Mouse (Mus musculus): ENCODE data around the gene Mapk11. TPM values are rescaled to one million over a fixed set of nuclear protein-coding genes. Genes with fewer than 3 reads are reported as not detected.

The Mapk11 gene
- polyA plus RNA-seq, 1 experiment from 2014 or later: 1.9 TPM

- ATAC-seq: no peak
- Histone ChIP-seq H3K27ac (ENCODE audit: low read depth, low read length) (no peak overlapping the region), H3K27me3 (replicated peaks; ENCODE audit: control insufficient read depth, insufficient read depth, low read length) (no peaks in the 10 kb centered on the region), H3K4me1 (replicated peaks; ENCODE audit: control insufficient read depth, insufficient read depth, low read length) (peaks cover 5% of the 10 kb centered on the region; the same call in 1 of the 2 replicates), H3K4me2 (replicated peaks; ENCODE audit: low read depth) (no peak overlapping the region), H3K9me3 (ENCODE audit: control insufficient read depth) (no peaks in the 10 kb centered on the region), H3K4me3 (ENCODE audit: low read depth, low read length) (no peak overlapping the region), H3K9ac (ENCODE audit: low read depth, low read length) (no peak overlapping the region), H3K36me3 (ENCODE audit: control insufficient read depth, insufficient read depth) (peaks cover 36% of the 10 kb centered on the region)
- TF ChIP-seq CTCF (IDR thresholded peaks at IDR 0.05; ENCODE audit: low read depth): peak; percentile 59
These were observed 31.4 kb downstream of the Mapk11 start for GRCm38 (mm10) chr15:89118007-89118406.

- Histone ChIP-seq H3K4me3 (ENCODE audit: low read depth, low read length) (no peak overlapping the region), H3K27me3 (replicated peaks; ENCODE audit: control insufficient read depth, insufficient read depth, low read length) (no peaks in the 10 kb centered on the region), H3K9me3 (ENCODE audit: control insufficient read depth) (no peaks in the 10 kb centered on the region), H3K4me1 (replicated peaks; ENCODE audit: control insufficient read depth, insufficient read depth, low read length) (no peaks in the 10 kb centered on the region), H3K4me2 (replicated peaks; ENCODE audit: low read depth) (no peak overlapping the region), H3K9ac (ENCODE audit: low read depth, low read length) (no peak overlapping the region), H3K36me3 (ENCODE audit: control insufficient read depth, insufficient read depth) (peaks cover 79% of the 10 kb centered on the region), H3K27ac (ENCODE audit: low read depth, low read length) (no peak overlapping the region)
- 63% methylated on average over 9 of the region's 9 CpGs for WGBS
- TF ChIP-seq CTCF (IDR thresholded peaks at IDR 0.05; ENCODE audit: low read depth): peak; percentile 42
- no peak for ATAC-seq
These were observed 39.3 kb downstream of the Mapk11 start for GRCm38 (mm10) chr15:89110147-89110546.

- H3K4me1 ChIP-seq (replicated peaks; ENCODE audit: control insufficient read depth, insufficient read depth, low read length): no peaks in the 10 kb centered on the region
- 90% methylated on average over 1 of the region's 1 CpGs for WGBS
- ATAC-seq: no peak
- H3K4me2 ChIP-seq (replicated peaks; ENCODE audit: low read depth): no peak overlapping the region
- no peak overlapping the region for H3K4me3 ChIP-seq (ENCODE audit: low read depth, low read length)
- no peak overlapping the region for H3K9ac ChIP-seq (ENCODE audit: low read depth, low read length)
- no peak for TF ChIP-seq CTCF (IDR thresholded peaks at IDR 0.05; ENCODE audit: low read depth)
- H3K9me3 ChIP-seq (ENCODE audit: control insufficient read depth): no peaks in the 10 kb centered on the region
- no peaks in the 10 kb centered on the region for H3K27me3 ChIP-seq (replicated peaks; ENCODE audit: control insufficient read depth, insufficient read depth, low read length)
- peaks cover 90% of the 10 kb centered on the region for H3K36me3 ChIP-seq (ENCODE audit: control insufficient read depth, insufficient read depth)
- H3K27ac ChIP-seq (ENCODE audit: low read depth, low read length): no peak overlapping the region
These were observed 42.5 kb downstream of the Mapk11 start for GRCm38 (mm10) chr15:89106976-89107375.

- ATAC-seq: no peak
- Histone ChIP-seq H3K4me3 (ENCODE audit: low read depth, low read length) (no peak overlapping the region), H3K36me3 (ENCODE audit: control insufficient read depth, insufficient read depth) (peaks cover 91% of the 10 kb centered on the region), H3K27me3 (replicated peaks; ENCODE audit: control insufficient read depth, insufficient read depth, low read length) (no peaks in the 10 kb centered on the region), H3K9ac (ENCODE audit: low read depth, low read length) (no peak overlapping the region), H3K9me3 (ENCODE audit: control insufficient read depth) (no peaks in the 10 kb centered on the region), H3K4me1 (replicated peaks; ENCODE audit: control insufficient read depth, insufficient read depth, low read length) (no peaks in the 10 kb centered on the region), H3K4me2 (replicated peaks; ENCODE audit: low read depth) (no peak overlapping the region), H3K27ac (ENCODE audit: low read depth, low read length) (no peak overlapping the region)
- 89% methylated on average over 13 of the region's 13 CpGs for WGBS
- TF ChIP-seq CTCF (IDR thresholded peaks at IDR 0.05; ENCODE audit: low read depth): no peak
These were observed 43.4 kb downstream of the Mapk11 start for GRCm38 (mm10) chr15:89106073-89106472.

- no peaks in the 10 kb centered on the region for H3K27me3 ChIP-seq (replicated peaks; ENCODE audit: control insufficient read depth, insufficient read depth, low read length)
- H3K9me3 ChIP-seq (ENCODE audit: control insufficient read depth): no peaks in the 10 kb centered on the region
- no peak overlapping the region for H3K27ac ChIP-seq (ENCODE audit: low read depth, low read length)
- ATAC-seq: no peak
- no peak for TF ChIP-seq CTCF (IDR thresholded peaks at IDR 0.05; ENCODE audit: low read depth)
- no peak overlapping the region for H3K4me3 ChIP-seq (ENCODE audit: low read depth, low read length)
- H3K4me1 ChIP-seq (replicated peaks; ENCODE audit: control insufficient read depth, insufficient read depth, low read length): no peaks in the 10 kb centered on the region
- peaks cover 93% of the 10 kb centered on the region for H3K36me3 ChIP-seq (ENCODE audit: control insufficient read depth, insufficient read depth)
- H3K9ac ChIP-seq (ENCODE audit: low read depth, low read length): no peak overlapping the region
- H3K4me2 ChIP-seq (replicated peaks; ENCODE audit: low read depth): no peak overlapping the region
- WGBS: 93% methylated on average over 8 of the region's 8 CpGs
These were observed 45.0 kb downstream of the Mapk11 start for GRCm38 (mm10) chr15:89104425-89104824.

- 88% methylated on average over 10 of the region's 10 CpGs for WGBS
- Histone ChIP-seq H3K36me3 (ENCODE audit: control insufficient read depth, insufficient read depth) (peaks cover 93% of the 10 kb centered on the region), H3K9me3 (ENCODE audit: control insufficient read depth) (no peaks in the 10 kb centered on the region), H3K9ac (ENCODE audit: low read depth, low read length) (no peak overlapping the region), H3K27me3 (replicated peaks; ENCODE audit: control insufficient read depth, insufficient read depth, low read length) (no peaks in the 10 kb centered on the region), H3K4me1 (replicated peaks; ENCODE audit: control insufficient read depth, insufficient read depth, low read length) (no peaks in the 10 kb centered on the region), H3K27ac (ENCODE audit: low read depth, low read length) (no peak overlapping the region), H3K4me2 (replicated peaks; ENCODE audit: low read depth) (no peak overlapping the region), H3K4me3 (ENCODE audit: low read depth, low read length) (no peak overlapping the region)
- TF ChIP-seq CTCF (IDR thresholded peaks at IDR 0.05; ENCODE audit: low read depth): no peak
- ATAC-seq: no peak
These were observed 45.5 kb downstream of the Mapk11 start for GRCm38 (mm10) chr15:89103921-89104320.

GRCm38 (mm10) chr15:89102646-89103045, 46.8 kb downstream of the Mapk11 start:
- peaks cover 93% of the 10 kb centered on the region for H3K36me3 ChIP-seq (ENCODE audit: control insufficient read depth, insufficient read depth)
- H3K27me3 ChIP-seq (replicated peaks; ENCODE audit: control insufficient read depth, insufficient read depth, low read length): no peaks in the 10 kb centered on the region
- TF ChIP-seq CTCF (IDR thresholded peaks at IDR 0.05; ENCODE audit: low read depth): no peak
- no peaks in the 10 kb centered on the region for H3K4me1 ChIP-seq (replicated peaks; ENCODE audit: control insufficient read depth, insufficient read depth, low read length)
- WGBS: 80% methylated on average over 5 of the region's 5 CpGs
- no peak overlapping the region for H3K4me3 ChIP-seq (ENCODE audit: low read depth, low read length)
- no peak for ATAC-seq
- no peak overlapping the region for H3K4me2 ChIP-seq (replicated peaks; ENCODE audit: low read depth)
- H3K9ac ChIP-seq (ENCODE audit: low read depth, low read length): no peak overlapping the region
- no peaks in the 10 kb centered on the region for H3K9me3 ChIP-seq (ENCODE audit: control insufficient read depth)
- H3K27ac ChIP-seq (ENCODE audit: low read depth, low read length): no peak overlapping the region

Data from intestine, postnatal 0 days (tissue).